Mouse (Mus musculus) lung, postnatal 14 days (tissue): ENCODE measurements around the gene Fam160b1.
A peak's percentile ranks its signal among the peaks of the same experiment; 100 is the strongest.

Experiments used
- DNase-seq: peaks from one replicate; pipeline ENCODE4 v3.0.0; 2021

Fam160b1 gene

GRCm38 (mm10) chr19:57427756-57428438, 67.4 kb downstream of the Fam160b1 start:
- no peak for DNase-seq

GRCm38 (mm10) chr19:57428641-57429040, 68.2 kb downstream of the Fam160b1 start:
- no peak for DNase-seq

- DNase-seq, result no peak
Observed at GRCm38 (mm10) chr19:57429926-57430325, 69.4 kb downstream of the Fam160b1 start.

GRCm38 (mm10) chr19:57431476-57431875, 71.0 kb downstream of the Fam160b1 start:
- no peak for DNase-seq

GRCm38 (mm10) chr19:57434024-57434423, 73.5 kb downstream of the Fam160b1 start:
- no peak for DNase-seq

DNA sequence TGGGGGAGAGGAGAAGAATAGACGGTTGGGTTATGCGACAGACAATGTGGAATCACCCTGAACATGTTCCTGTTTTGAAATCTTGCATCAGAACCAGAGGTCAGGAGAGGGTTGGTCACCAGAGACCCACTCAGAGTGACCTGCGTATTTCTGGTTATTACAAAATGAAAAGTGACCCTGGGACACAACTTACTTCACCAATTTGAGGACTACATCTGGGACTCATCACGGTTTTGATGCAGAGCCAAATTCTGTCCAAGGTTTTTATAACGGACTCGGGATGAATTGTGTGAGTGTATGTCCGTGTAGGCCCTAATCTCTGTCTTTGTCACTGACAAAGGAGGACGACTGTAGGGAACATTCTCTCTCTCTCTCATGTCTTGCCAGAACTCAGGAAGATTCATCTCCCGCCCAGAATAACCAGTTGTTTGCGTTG, 76.1 kb downstream of the Fam160b1 start:
- peak; percentile 34 for DNase-seq

DNA sequence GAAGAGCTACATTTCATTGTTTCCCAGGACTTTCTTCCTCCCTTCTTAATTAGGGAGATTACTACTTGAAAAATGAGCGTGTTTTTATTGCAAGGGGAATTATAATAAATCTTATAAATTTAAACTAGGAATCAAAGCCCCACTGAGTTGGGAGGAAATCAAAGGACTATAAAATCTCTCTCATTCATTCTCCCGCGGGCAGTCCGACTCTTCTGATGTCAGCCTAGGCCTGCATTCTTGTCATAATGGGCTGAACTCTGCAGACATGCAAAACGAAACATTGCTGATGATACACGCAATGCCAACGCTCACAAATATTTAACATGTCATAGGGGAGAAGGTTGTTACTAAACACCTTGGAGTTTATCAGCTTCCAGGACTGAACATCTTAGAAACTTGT, 76.6 kb downstream of the Fam160b1 start:
- no peak for DNase-seq
